Mouse (Mus musculus): Measurements from ENCODE around the gene Srsf3. TPM values are rescaled to one million over a fixed set of nuclear protein-coding genes. Genes with fewer than 3 reads are reported as not detected.
"Not testable (repeated sequence)": the region's sequence is repeated elsewhere in the genome, so short reads cannot be mapped to it uniquely, and the experiment has no call there.

Srsf3 gene
- polyA plus RNA-seq, 1 experiment from 2014 or later = 513 TPM

GRCm38 (mm10) chr17:29058487-29058886 lies 26.1 kb downstream of the Srsf3 start:
- no peak overlapping the region for H3K4me2 ChIP-seq
- H3K4me3 ChIP-seq = no peak overlapping the region
- H3K9ac ChIP-seq = no peak overlapping the region
- no peaks in the 10 kb centered on the region for H3K27me3 ChIP-seq
- H3K9me3 ChIP-seq = no peaks in the 10 kb centered on the region
- no peaks in the 10 kb centered on the region for H3K36me3 ChIP-seq
- no peak overlapping the region for H3K27ac ChIP-seq (replicated peaks)
- peaks cover 52% of the 10 kb centered on the region for H3K4me1 ChIP-seq (replicated peaks)
- WGBS = 83% methylated on average over 8 of the region's 8 CpGs
- ATAC-seq (ENCODE audit: low read depth) = no peak

GRCm38 (mm10) chr17:29059581-29059980 lies 27.2 kb downstream of the Srsf3 start:
- Histone ChIP-seq H3K27ac (replicated peaks) (no peak overlapping the region), H3K36me3 (no peaks in the 10 kb centered on the region), H3K9me3 (no peaks in the 10 kb centered on the region), H3K4me3 (no peak overlapping the region), H3K4me1 (replicated peaks) (peaks cover 59% of the 10 kb centered on the region), H3K9ac (no peak overlapping the region), H3K27me3 (no peaks in the 10 kb centered on the region), H3K4me2 (no peak overlapping the region)
- ATAC-seq (ENCODE audit: low read depth) = no peak
- WGBS = 85% methylated on average over 3 of the region's 3 CpGs

GRCm38 (mm10) chr17:29060946-29061345 lies 28.5 kb downstream of the Srsf3 start:
- WGBS = 87% methylated on average over 9 of the region's 9 CpGs
- Histone ChIP-seq H3K4me3 (no peak overlapping the region), H3K4me1 (replicated peaks) (peaks cover 54% of the 10 kb centered on the region), H3K4me2 (no peak overlapping the region), H3K27ac (replicated peaks) (no peak overlapping the region), H3K9ac (no peak overlapping the region), H3K9me3 (no peaks in the 10 kb centered on the region), H3K36me3 (no peaks in the 10 kb centered on the region), H3K27me3 (no peaks in the 10 kb centered on the region)
- no peak for ATAC-seq (ENCODE audit: low read depth)

- H3K36me3 ChIP-seq = no peaks in the 10 kb centered on the region
- 49% methylated on average over 13 of the region's 13 CpGs for WGBS
- peak overlapping the region; percentile 68 for H3K27ac ChIP-seq (replicated peaks)
- no peaks in the 10 kb centered on the region for H3K9me3 ChIP-seq
- H3K4me1 ChIP-seq (replicated peaks) = peaks cover 40% of the 10 kb centered on the region
- no peak overlapping the region for H3K4me2 ChIP-seq
- peak overlapping the region; percentile 42; the same call in 1 of the 2 replicates for H3K9ac ChIP-seq
- peak; percentile 36 for ATAC-seq (ENCODE audit: low read depth)
- no peak overlapping the region for H3K4me3 ChIP-seq
- H3K27me3 ChIP-seq = no peaks in the 10 kb centered on the region
These were observed 29.9 kb downstream of the Srsf3 start for GRCm38 (mm10) chr17:29062119-29063035.

GRCm38 (mm10) chr17:29063121-29063987 lies 30.9 kb downstream of the Srsf3 start:
- Histone ChIP-seq H3K27ac (replicated peaks) (peak overlapping the region; percentile 68), H3K4me1 (replicated peaks) (peaks cover 30% of the 10 kb centered on the region), H3K36me3 (no peaks in the 10 kb centered on the region), H3K27me3 (no peaks in the 10 kb centered on the region), H3K9me3 (no peaks in the 10 kb centered on the region), H3K4me2 (no peak overlapping the region), H3K4me3 (no peak overlapping the region), H3K9ac (peak overlapping the region; percentile 42; the same call in 1 of the 2 replicates)
- 57% methylated on average over 8 of the region's 8 CpGs for WGBS
- ATAC-seq (ENCODE audit: low read depth) = no peak

- H3K4me1 ChIP-seq (replicated peaks) = peaks cover 24% of the 10 kb centered on the region
- H3K9me3 ChIP-seq = no peaks in the 10 kb centered on the region
- 35% methylated on average over 2 of the region's 2 CpGs for WGBS
These were observed 31.5 kb downstream of the Srsf3 start for GRCm38 (mm10) chr17:29063988-29064285.

GRCm38 (mm10) chr17:29065245-29065940 lies 33.0 kb downstream of the Srsf3 start:
- Histone ChIP-seq H3K27me3 (no peaks in the 10 kb centered on the region), H3K9ac (no peak overlapping the region), H3K9me3 (no peaks in the 10 kb centered on the region), H3K36me3 (no peaks in the 10 kb centered on the region), H3K4me3 (no peak overlapping the region), H3K4me1 (replicated peaks) (peaks cover 22% of the 10 kb centered on the region), H3K27ac (replicated peaks) (no peak overlapping the region), H3K4me2 (no peak overlapping the region)
- WGBS = 78% methylated on average over 21 of the region's 21 CpGs
- no peak for ATAC-seq (ENCODE audit: low read depth)

More at GRCm38 (mm10) chr17:29063988-29064285, 31.5 kb downstream of the Srsf3 start:
- no peaks in the 10 kb centered on the region for H3K36me3 ChIP-seq
- no peak overlapping the region for H3K27ac ChIP-seq (replicated peaks)
- H3K9ac ChIP-seq = no peak overlapping the region
- no peak for ATAC-seq (ENCODE audit: low read depth)
- H3K4me3 ChIP-seq = no peak overlapping the region
- no peak overlapping the region for H3K4me2 ChIP-seq
- H3K27me3 ChIP-seq = no peaks in the 10 kb centered on the region

GRCm38 (mm10) chr17:29065971-29066370 lies 33.5 kb downstream of the Srsf3 start:
- WGBS = 96% methylated on average over 3 of the region's 3 CpGs
- Histone ChIP-seq H3K27me3 (no peaks in the 10 kb centered on the region), H3K9me3 (no peaks in the 10 kb centered on the region), H3K27ac (replicated peaks) (no peak overlapping the region), H3K4me3 (no peak overlapping the region), H3K9ac (no peak overlapping the region), H3K4me2 (no peak overlapping the region), H3K36me3 (no peaks in the 10 kb centered on the region), H3K4me1 (replicated peaks) (peaks cover 22% of the 10 kb centered on the region)
- ATAC-seq (ENCODE audit: low read depth) = no peak

GRCm38 (mm10) chr17:29067416-29067815 lies 35.0 kb downstream of the Srsf3 start:
- H3K27me3 ChIP-seq; H3K27ac ChIP-seq (replicated peaks); ATAC-seq (ENCODE audit: low read depth); H3K4me3 ChIP-seq; H3K36me3 ChIP-seq; H3K4me2 ChIP-seq; H3K9me3 ChIP-seq; H3K9ac ChIP-seq: not testable (repeated sequence)
- peaks cover 26% of the 10 kb centered on the region for H3K4me1 ChIP-seq (replicated peaks)
- 88% methylated on average over 3 of the region's 3 CpGs for WGBS

- no peak overlapping the region for H3K4me2 ChIP-seq
- no peak overlapping the region for H3K9ac ChIP-seq
- no peaks in the 10 kb centered on the region for H3K27me3 ChIP-seq
- no peak overlapping the region for H3K27ac ChIP-seq (replicated peaks)
- no peak overlapping the region for H3K4me3 ChIP-seq
- no peaks in the 10 kb centered on the region for H3K9me3 ChIP-seq
- no peaks in the 10 kb centered on the region for H3K36me3 ChIP-seq
- no peak for ATAC-seq (ENCODE audit: low read depth)
- H3K4me1 ChIP-seq (replicated peaks) = peaks cover 24% of the 10 kb centered on the region
- WGBS = 50% methylated on average over 5 of the region's 5 CpGs
These were observed 35.4 kb downstream of the Srsf3 start for GRCm38 (mm10) chr17:29067847-29068246.

GRCm38 (mm10) chr17:29069063-29069462 lies 36.6 kb downstream of the Srsf3 start:
- no peaks in the 10 kb centered on the region for H3K9me3 ChIP-seq
- ATAC-seq (ENCODE audit: low read depth) = no peak
- H3K4me3 ChIP-seq = no peak overlapping the region
- no peaks in the 10 kb centered on the region for H3K27me3 ChIP-seq
- 71% methylated on average over 10 of the region's 10 CpGs for WGBS
- no peak overlapping the region for H3K27ac ChIP-seq (replicated peaks)
- no peak overlapping the region for H3K9ac ChIP-seq
- no peak overlapping the region for H3K4me2 ChIP-seq
- H3K36me3 ChIP-seq = no peaks in the 10 kb centered on the region
- peaks cover 22% of the 10 kb centered on the region for H3K4me1 ChIP-seq (replicated peaks)

GRCm38 (mm10) chr17:29071820-29072219 lies 39.4 kb downstream of the Srsf3 start:
- H3K4me1 ChIP-seq (replicated peaks) = peaks cover 21% of the 10 kb centered on the region
- H3K9me3 ChIP-seq = no peaks in the 10 kb centered on the region
- H3K27me3 ChIP-seq = no peaks in the 10 kb centered on the region
- ATAC-seq (ENCODE audit: low read depth) = no peak
- no peaks in the 10 kb centered on the region for H3K36me3 ChIP-seq
- no peak overlapping the region for H3K27ac ChIP-seq (replicated peaks)
- no peak overlapping the region for H3K4me2 ChIP-seq
- WGBS = 74% methylated on average over 5 of the region's 5 CpGs
- H3K9ac ChIP-seq = no peak overlapping the region
- H3K4me3 ChIP-seq = no peak overlapping the region

Data from neural tube, embryonic 13.5 days (tissue).